Mouse (Mus musculus) midbrain, embryonic 11.5 days (tissue): ENCODE measurements around the gene Lamc2. TPM values are rescaled to one million over a fixed set of nuclear protein-coding genes. Genes with fewer than 3 reads are reported as not detected.
"Not testable (repeated sequence)": the region's sequence is repeated elsewhere in the genome, so short reads cannot be mapped to it uniquely, and the experiment has no call there.

Experiments
- ATAC-seq: fragments of 200-750 bp; cut with Nextera tagmentation; 2 replicates; pipeline ENCODE4 v1.8.0; 2017; ENCODE audit warnings: moderate TSS enrichment, moderate library complexity; ENCODE audit not compliant: low FRiP score
- DNase-seq: peaks from one replicate; pipeline ENCODE4 v3.0.0; 2015; ENCODE audit warnings: low spot score; ENCODE audit errors: missing footprints
- H3K27ac ChIP-seq: fragments of 300-500 bp; sonication (generic); 2 replicates; pipeline ENCODE4 v1.5.1; 2014; ENCODE audit warnings: low read depth, low read length
- H3K27me3 ChIP-seq: fragments of 300-500 bp; sonication (generic); 2 replicates; pipeline ENCODE4 v1.6.1; 2014; ENCODE audit warnings: mild to moderate bottlenecking, low read length, moderate library complexity, mixed read lengths; ENCODE audit not compliant: control insufficient read depth, insufficient read depth
- H3K36me3 ChIP-seq: fragments of 300-500 bp; sonication (generic); 2 replicates; pipeline ENCODE4 v1.6.1; 2014; ENCODE audit warnings: mild to moderate bottlenecking, low read length, moderate library complexity, mixed read lengths; ENCODE audit not compliant: control insufficient read depth, insufficient read depth
- H3K4me1 ChIP-seq: fragments of 300-500 bp; sonication (generic); 2 replicates; pipeline ENCODE4 v1.6.1; 2014; ENCODE audit warnings: low read length; ENCODE audit not compliant: control insufficient read depth, insufficient read depth
- H3K4me2 ChIP-seq: fragments of 300-500 bp; sonication (generic); 2 replicates; pipeline ENCODE4 v1.6.1; 2014; ENCODE audit warnings: mild to moderate bottlenecking, moderate library complexity
- H3K4me3 ChIP-seq: fragments of 300-500 bp; sonication (generic); 2 replicates; pipeline ENCODE4 v1.5.1; 2014; ENCODE audit warnings: low read depth, low read length
- H3K9ac ChIP-seq: fragments of 300-500 bp; sonication (generic); 2 replicates; pipeline ENCODE4 v1.6.1; 2014; ENCODE audit warnings: low read length
- H3K9me3 ChIP-seq: fragments of 300-500 bp; sonication (generic); 2 replicates; pipeline ENCODE4 v1.6.1; 2016; ENCODE audit warnings: low read length; ENCODE audit not compliant: control insufficient read depth
- WGBS: fragments of 180-500 bp; shearing (Covaris S2); extraction: QIAGEN DNeasy Blood & Tissue Kit; methylation state at CpG from one replicate; pipeline ENCODE4 v1.1.7; 2014; 5-methylcytosine and 5-hydroxymethylcytosine counted together
- polyA plus RNA-seq: library from polyadenylated mRNA; unstranded; fragments of >200 nt; fragmentation: Nextera tagmentation; extraction: Ambion mirVana; gene quantifications from 2 replicates; pipeline ENCODE4 v1.2.1, GENCODE M21; 2014

Gene Lamc2
- polyA plus RNA-seq, 1 experiment from 2014 or later, result 0.51 TPM

GRCm38 (mm10) chr1:153090081-153090480 lies 96.2 kb downstream of the Lamc2 start:
- no peaks in the 10 kb centered on the region for H3K9me3 ChIP-seq
- H3K27ac ChIP-seq, result no peak overlapping the region
- no peaks in the 10 kb centered on the region; the same call in 1 of the 2 replicates for H3K27me3 ChIP-seq
- H3K4me1 ChIP-seq, result no peaks in the 10 kb centered on the region
- no peaks in the 10 kb centered on the region for H3K36me3 ChIP-seq
- 74% methylated on average over 2 of the region's 2 CpGs for WGBS
- DNase-seq (no peak), ATAC-seq (no peak)
- H3K4me2 ChIP-seq, result no peak overlapping the region
- H3K9ac ChIP-seq, result no peak overlapping the region
- no peak overlapping the region for H3K4me3 ChIP-seq

- Histone ChIP-seq H3K4me3 (no peak overlapping the region), H3K27me3 (no peaks in the 10 kb centered on the region), H3K9me3 (no peaks in the 10 kb centered on the region), H3K9ac (no peak overlapping the region), H3K36me3 (no peaks in the 10 kb centered on the region), H3K27ac (no peak overlapping the region), H3K4me1 (no peaks in the 10 kb centered on the region), H3K4me2 (no peak overlapping the region)
- WGBS, result 87% methylated on average over 5 of the region's 5 CpGs
- DNase-seq (no peak), ATAC-seq (no peak)
Observed at GRCm38 (mm10) chr1:153087771-153088170, 98.5 kb downstream of the Lamc2 start.

- WGBS, result 84% methylated on average over 5 of the region's 5 CpGs
- H3K9me3 ChIP-seq, result no peaks in the 10 kb centered on the region
- no peaks in the 10 kb centered on the region for H3K4me1 ChIP-seq
- no peaks in the 10 kb centered on the region for H3K27me3 ChIP-seq
- no peak overlapping the region for H3K27ac ChIP-seq
- no peaks in the 10 kb centered on the region for H3K36me3 ChIP-seq
- no peak overlapping the region for H3K9ac ChIP-seq
- no peak overlapping the region for H3K4me2 ChIP-seq
- DNase-seq (no peak), ATAC-seq (no peak)
- no peak overlapping the region for H3K4me3 ChIP-seq
Observed at GRCm38 (mm10) chr1:153085198-153085597, 101.0 kb downstream of the Lamc2 start.

- Histone ChIP-seq H3K27me3 (no peaks in the 10 kb centered on the region), H3K4me1 (no peaks in the 10 kb centered on the region), H3K36me3 (no peaks in the 10 kb centered on the region), H3K27ac (no peak overlapping the region), H3K4me3 (no peak overlapping the region), H3K9me3 (no peaks in the 10 kb centered on the region), H3K9ac (no peak overlapping the region), H3K4me2 (no peak overlapping the region)
- WGBS, result 74% methylated on average over 6 of the region's 6 CpGs
- ATAC-seq (no peak), DNase-seq (no peak)
Observed at GRCm38 (mm10) chr1:153084191-153084590, 102.1 kb downstream of the Lamc2 start.

- not testable (repeated sequence) for DNase-seq, H3K9me3 ChIP-seq, H3K27me3 ChIP-seq, H3K4me3 ChIP-seq, H3K4me2 ChIP-seq, H3K4me1 ChIP-seq, ATAC-seq, H3K36me3 ChIP-seq, H3K9ac ChIP-seq, H3K27ac ChIP-seq
- WGBS, result 91% methylated on average over 7 of the region's 14 CpGs
Observed at GRCm38 (mm10) chr1:153083233-153083632, 103.0 kb downstream of the Lamc2 start.

- H3K4me3 ChIP-seq, result no peak overlapping the region
- H3K9ac ChIP-seq, result no peak overlapping the region
- no peaks in the 10 kb centered on the region for H3K36me3 ChIP-seq
- no peak for ATAC-seq
- H3K9me3 ChIP-seq, result no peaks in the 10 kb centered on the region
- no peak for DNase-seq
- H3K27me3 ChIP-seq, result peaks cover 19% of the 10 kb centered on the region
- H3K4me1 ChIP-seq, result peaks cover 8% of the 10 kb centered on the region
- H3K27ac ChIP-seq, result no peak overlapping the region
- H3K4me2 ChIP-seq, result no peak overlapping the region
- 58% methylated on average over 6 of the region's 6 CpGs for WGBS
Observed at GRCm38 (mm10) chr1:153075955-153076354, 110.3 kb downstream of the Lamc2 start.

GRCm38 (mm10) chr1:153075087-153075736 lies 111.0 kb downstream of the Lamc2 start:
- peaks cover 8% of the 10 kb centered on the region for H3K4me1 ChIP-seq
- H3K27me3 ChIP-seq, result peaks cover 19% of the 10 kb centered on the region

GRCm38 (mm10) chr1:153073441-153073840 lies 112.8 kb downstream of the Lamc2 start:
- Histone ChIP-seq H3K36me3 (no peaks in the 10 kb centered on the region), H3K9ac (no peak overlapping the region), H3K27me3 (peaks cover 19% of the 10 kb centered on the region), H3K9me3 (no peaks in the 10 kb centered on the region), H3K4me2 (no peak overlapping the region), H3K4me3 (no peak overlapping the region), H3K27ac (no peak overlapping the region), H3K4me1 (peaks cover 8% of the 10 kb centered on the region)
- DNase-seq (peak; percentile 89), ATAC-seq (no peak)
- 4% methylated on average over 9 of the region's 9 CpGs for WGBS

More at GRCm38 (mm10) chr1:153075087-153075736, 111.0 kb downstream of the Lamc2 start:
- Histone ChIP-seq H3K4me2 (no peak overlapping the region), H3K9ac (no peak overlapping the region), H3K9me3 (no peaks in the 10 kb centered on the region), H3K36me3 (no peaks in the 10 kb centered on the region), H3K4me3 (no peak overlapping the region), H3K27ac (no peak overlapping the region)
- DNase-seq (no peak), ATAC-seq (no peak)
- WGBS, result 79% methylated on average over 3 of the region's 3 CpGs
